Mouse (Mus musculus) cerebral cortex, adult 2 months (tissue): ENCODE measurements around the gene Arhgap18.

Experiments
- WGBS: fragments of 180-500 bp; shearing (Covaris S2); methylation state at CpG from one replicate; pipeline ENCODE4 v1.1.7; 2018; 5-methylcytosine and 5-hydroxymethylcytosine counted together

Gene Arhgap18

DNA sequence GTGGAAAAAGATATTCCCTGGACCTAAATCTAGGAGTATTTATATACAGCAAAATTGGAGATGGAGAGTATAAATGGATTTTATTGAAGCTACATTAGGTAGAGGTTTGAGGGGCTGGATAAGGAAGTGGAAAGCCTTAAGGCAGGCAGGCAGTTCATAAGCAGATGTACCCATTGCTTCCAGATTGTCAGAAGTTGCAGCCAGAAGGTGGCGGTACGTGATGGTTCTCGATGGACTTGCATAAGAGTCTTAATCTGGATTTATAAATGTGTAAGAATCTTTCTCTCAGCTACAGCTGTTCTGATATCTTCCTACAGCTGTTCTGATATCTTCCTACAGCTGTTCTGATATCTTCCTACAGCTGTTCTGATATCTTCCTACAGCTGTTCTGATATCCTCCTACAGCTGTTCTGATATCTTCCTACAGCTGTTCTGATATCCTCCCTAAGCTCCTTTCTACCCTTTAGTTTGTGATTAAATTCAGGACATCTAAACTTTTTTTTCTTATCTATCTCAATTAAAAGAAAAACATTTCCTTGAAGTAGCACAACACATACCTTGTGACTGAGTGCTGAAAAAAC lies 79.5 kb downstream of the Arhgap18 start:
- WGBS, result 87% methylated on average over 3 of the region's 3 CpGs

DNA sequence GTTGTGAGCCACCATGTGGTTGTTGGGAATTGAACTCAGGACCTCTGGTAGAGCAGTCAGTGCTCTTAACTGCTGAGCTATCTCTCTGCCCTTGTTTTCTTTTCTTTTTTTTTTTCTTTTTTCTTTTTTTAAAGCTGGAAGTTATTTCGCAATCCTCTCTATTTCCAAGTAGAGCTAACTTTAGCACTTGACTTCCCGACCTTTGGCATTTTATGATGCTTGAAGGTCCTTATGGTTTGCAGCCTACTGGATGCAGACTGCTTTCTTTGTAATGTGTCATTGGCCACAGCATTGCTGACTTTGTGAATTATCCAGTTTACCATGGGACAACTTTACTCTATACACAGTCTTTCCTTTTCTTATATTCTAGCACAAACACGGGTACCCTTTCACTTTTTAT lies 80.2 kb downstream of the Arhgap18 start:
- WGBS, result 96% methylated on average over 3 of the region's 3 CpGs

DNA sequence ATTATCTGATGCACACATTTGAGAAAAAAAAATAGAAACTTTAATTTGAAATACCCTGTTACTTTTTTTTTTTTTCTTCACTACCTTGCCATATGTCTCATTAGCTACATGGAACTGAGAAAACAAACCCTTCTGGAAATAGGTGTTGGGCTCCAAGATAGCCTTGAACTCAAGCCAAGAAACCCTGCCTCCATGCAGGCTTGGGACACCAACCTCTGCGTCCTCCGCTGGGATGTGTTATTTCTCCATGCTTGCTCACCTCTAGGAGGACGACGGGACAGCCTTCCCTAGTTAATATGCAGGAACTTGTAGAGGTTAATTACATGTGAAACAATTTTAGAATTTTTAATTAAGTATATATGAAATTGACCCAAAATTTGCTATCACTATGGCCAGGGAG lies 96.1 kb downstream of the Arhgap18 start:
- WGBS, result 91% methylated on average over 4 of the region's 4 CpGs

DNA sequence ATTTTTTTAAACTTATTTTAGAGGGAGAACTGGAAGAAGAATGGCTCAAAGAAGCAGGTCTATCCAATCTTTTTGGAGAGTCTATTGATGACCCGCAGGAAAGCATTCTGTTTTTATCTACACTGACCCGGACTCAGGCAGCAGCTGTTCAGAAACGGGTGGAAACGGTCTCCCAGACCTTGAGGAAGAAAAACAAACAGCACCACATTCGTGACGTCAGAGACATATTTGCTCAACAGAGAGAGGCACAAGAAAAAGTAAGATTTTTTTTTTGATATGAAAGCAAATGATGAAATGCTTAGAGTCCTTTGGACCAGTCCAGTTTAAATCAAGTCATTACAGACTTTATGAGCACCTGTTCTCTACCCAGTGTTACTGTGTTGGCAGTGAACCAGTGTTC lies 96.6 kb downstream of the Arhgap18 start:
- WGBS, result 68% methylated on average over 6 of the region's 6 CpGs

DNA sequence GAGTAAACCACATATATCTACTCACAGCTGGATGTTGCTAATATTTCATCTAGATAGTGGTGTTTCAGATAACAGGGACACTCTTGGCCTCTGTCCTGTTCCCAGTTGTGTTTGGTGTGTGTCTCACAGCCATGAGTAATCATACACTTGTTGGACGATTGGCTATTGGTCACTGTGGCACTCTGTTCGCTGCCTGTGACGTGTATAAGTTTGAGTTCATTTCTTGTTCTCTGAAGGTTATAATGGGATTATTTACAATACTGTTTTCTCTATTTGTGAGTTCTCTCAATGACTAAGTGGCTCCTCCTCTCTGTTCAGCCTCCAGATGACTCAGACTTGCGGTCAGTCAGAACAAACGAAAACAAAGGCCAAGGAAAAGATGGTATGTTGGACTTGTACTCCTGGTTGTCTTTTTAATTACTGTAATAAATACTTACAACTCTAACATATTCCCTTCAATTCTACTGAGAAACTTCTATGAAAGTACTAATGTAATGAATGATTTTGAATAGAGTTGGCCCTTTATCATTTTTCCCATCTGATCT lies 101.4 kb downstream of the Arhgap18 start:
- 89% methylated on average over 5 of the region's 5 CpGs for WGBS

DNA sequence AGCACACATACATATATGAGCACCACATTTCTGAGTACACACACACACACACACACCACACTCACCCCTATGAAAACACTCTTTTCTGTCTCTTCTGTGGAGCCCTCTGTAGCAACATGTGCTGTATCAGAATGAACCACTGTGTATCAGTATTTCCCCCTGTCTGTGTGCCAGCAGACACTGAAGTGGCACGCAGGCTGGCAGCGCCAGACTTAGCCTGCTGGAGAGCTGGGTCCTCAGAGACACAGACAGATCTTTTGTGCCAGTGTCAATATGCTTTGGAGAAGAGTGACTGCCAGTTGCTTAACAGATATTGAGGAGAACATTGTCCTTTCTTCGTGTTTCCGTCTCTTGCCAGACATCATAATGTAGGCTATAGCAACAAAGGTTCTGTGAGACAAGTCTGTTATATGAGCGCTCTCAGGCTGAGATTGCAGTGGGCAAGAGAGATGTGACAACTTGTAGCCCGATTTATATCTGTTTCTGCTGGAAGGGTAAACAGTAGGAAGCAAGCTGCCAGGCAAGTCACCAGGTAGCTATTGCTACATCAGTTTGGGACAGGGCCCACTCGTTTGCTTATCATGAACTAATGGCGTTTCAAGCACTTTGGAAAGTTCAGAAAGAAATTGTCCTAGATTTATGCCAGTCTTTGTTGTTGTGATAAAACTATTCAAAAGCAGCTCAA lies 102.8 kb downstream of the Arhgap18 start:
- 59% methylated on average over 8 of the region's 8 CpGs for WGBS

DNA sequence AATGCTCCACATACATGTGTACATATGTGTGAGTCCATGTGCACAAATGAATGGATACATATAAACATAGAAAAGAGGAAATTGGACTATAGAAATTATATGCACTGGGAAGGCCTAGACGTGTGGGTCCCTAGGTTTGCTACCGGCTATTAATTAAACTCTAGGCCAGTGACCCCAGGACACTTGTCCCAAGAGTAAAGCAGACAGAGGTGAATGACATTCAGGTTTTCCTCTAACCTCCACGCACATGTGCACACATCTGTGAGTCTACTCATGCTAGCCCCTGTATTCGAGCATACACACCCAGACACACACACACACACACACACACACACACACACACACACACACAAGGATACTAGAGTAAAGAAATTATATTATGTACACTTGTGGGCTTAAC lies 104.4 kb downstream of the Arhgap18 start:
- 90% methylated on average over 4 of the region's 4 CpGs for WGBS

DNA sequence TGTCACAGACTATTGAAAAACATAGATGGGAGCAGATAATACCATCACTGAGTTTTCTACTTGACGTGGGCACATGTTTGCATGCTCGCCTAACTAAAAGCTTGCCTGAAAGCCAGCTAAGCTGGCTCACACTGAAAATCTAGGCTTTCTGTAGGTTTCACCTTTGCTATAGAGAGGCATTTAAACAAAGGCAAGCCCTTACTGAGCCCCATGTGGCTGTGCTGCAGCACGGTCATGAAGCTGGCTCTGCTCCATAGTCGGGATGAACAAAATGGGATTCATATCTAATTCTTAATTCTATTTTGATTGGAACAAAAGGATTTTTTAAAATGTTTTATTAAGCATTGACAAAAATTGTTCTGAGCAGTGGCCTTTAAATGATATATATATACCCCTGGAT lies 105.3 kb downstream of the Arhgap18 start:
- WGBS, result 81% methylated on average over 4 of the region's 4 CpGs

DNA sequence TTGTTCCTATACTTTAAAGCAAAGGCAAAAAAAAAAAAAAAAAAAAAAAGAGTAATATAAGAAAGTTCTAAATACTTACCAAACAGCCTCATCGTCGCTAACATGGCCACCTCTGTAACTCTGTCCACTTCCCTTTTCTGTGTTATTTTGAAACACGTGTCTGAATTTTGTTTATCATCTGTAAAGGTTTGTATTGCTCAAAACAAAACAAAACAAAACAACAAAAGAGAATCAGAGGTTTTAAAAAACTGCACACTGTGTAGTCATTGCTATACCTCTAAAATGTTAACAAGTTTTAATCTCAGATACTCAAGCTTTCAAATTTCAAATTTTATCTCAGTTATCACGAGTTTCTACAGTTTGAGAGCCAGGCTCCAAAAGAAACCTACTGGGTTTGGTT lies 109.0 kb downstream of the Arhgap18 start:
- 91% methylated on average over 4 of the region's 4 CpGs for WGBS

DNA sequence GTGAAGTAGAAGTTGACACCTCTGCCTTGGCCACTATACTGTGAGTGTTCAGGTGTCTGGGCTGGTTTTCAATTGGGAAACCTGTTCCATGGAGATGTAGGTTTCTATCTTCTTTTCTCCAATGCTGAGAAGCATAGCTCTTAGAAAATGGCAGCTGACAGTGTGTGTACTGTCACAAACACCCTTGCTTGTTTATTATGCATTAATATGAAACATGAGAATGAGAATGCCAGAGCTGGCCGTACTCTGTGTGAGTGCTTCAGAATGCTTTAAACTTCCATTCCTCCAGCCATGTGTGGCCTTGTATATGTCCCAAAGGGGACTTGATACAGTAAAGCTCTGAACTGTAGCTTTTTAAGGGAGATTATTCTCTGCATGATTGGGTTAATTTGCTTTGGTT lies 110.8 kb downstream of the Arhgap18 start:
- 94% methylated on average over 1 of the region's 1 CpGs for WGBS

DNA sequence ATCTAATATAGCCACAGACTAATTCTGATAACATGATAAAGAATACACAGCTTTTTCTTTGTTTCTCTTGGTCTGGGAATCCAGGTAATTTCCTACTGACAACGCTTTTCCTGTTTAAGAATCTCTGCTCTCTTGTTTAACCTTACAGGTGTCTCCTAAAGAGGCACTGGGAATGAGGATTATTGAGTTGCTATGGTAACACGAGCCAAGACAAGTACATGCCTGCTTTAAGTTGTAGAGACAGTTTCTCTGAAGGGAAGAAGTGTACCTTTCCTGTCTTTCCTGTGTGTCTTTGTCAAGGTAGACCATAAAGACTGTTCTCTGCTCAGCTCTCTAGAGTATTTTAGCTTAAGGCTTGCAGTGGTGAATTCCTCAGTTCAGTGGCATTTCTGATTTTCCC lies 117.6 kb downstream of the Arhgap18 start:
- 71% methylated on average over 2 of the region's 2 CpGs for WGBS

DNA sequence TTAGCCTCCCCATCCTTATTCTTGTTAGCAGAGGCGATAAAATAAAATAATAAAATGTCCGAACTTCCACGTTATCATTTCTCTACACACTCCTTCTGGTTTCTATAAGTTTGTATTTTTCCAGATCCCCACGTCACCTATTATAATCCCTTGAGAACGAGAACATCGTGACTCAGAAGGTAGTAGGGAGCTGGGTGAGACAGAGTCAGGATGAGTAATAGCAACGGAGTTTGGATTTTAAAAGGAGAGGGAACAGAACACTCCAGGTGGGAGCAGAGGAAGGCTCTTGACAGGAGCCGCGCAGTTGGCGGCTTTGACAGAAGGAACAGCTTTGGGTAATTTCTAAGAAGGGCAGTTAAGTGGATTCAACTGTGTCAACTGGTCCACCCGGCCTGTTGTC lies 124.1 kb downstream of the Arhgap18 start:
- 71% methylated on average over 11 of the region's 11 CpGs for WGBS

DNA sequence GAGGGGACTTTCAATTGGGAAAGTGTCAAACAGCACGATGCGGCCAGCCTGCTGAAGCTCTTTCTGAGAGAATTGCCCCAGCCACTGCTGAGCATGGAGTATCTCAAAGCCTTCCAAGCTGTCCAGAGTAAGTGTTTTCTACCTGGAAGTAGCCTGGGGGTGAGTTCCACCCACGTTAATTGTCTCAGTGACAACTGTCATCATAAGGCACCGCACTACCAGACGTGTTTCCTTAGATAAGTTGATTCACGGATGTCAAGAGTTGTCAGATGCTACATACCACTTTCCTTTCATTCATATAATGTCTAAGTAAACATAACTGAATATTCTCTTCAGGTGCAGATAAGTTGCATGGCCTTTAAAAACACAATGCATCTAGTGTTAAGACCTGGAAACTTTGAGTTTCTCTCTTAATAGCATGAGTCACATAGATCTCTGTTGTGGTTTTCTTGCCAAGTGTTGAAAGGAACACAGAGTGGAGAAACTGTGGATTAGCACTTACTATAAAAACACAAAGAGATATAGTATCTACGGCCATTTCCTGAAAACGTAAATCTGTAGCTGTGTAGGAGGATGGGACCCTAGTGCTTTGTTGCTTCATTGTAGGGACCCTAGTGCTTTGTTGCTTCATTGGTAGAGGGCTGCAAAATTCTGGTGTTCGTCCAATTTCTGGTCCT lies 125.8 kb downstream of the Arhgap18 start:
- WGBS, result 88% methylated on average over 9 of the region's 9 CpGs

DNA sequence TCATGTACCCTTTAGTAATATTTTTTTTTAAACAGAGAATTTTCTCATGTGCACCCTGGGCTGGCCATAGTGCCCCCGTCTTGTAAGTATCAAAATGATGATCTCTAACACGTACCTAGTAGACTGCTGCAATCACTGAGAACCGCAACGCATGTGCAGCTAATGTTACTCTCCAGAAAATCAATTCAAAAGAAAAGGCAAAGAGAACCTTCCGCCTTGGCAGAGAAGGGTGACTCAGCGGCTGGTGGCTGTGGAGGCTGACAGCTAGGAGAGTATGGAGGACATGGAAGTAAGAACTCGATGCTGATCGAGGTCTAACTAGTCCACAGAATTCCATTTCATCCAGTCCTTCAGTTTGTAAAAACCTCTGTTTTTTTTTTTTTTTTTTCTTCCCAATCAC lies 131.7 kb downstream of the Arhgap18 start:
- 50% methylated on average over 8 of the region's 8 CpGs for WGBS

DNA sequence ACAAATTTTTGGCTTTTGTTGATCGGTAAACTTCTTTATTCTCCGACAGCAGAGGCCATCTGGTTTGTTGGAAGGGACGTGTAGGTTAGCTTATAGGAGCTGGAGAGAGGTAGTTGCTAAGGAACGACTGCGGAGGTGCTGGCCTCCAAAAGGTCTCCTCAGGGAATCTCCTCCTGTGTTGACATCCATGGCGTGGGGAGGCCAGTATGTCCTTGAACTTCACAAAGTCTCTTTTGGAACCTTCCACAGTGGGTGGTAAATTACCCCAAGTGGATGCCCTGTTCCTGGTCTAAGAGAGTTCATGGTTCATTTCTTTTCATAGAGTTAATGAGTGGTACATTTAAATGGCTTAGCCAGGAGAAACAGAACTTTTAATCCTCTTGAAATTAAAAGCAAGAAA lies 136.0 kb downstream of the Arhgap18 start:
- 58% methylated on average over 6 of the region's 6 CpGs for WGBS

DNA sequence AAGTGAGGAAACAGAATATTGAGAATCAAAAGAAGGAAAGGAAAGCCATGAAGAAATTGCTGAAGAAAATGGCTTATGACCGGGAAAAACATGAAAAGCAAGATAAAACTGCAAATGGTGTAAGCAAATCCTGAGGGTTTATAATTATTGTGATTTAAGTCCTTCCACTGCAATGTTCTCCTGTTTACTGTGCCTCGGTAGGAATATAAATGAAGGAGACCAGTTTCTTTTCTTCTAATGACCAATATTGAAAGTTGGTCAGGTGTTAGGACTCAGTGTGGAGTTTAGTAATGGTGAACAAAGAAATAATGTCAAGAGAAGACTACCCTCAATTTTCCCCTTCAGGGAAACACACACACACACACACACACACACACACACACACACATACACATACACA lies 136.5 kb downstream of the Arhgap18 start:
- 64% methylated on average over 2 of the region's 2 CpGs for WGBS

DNA sequence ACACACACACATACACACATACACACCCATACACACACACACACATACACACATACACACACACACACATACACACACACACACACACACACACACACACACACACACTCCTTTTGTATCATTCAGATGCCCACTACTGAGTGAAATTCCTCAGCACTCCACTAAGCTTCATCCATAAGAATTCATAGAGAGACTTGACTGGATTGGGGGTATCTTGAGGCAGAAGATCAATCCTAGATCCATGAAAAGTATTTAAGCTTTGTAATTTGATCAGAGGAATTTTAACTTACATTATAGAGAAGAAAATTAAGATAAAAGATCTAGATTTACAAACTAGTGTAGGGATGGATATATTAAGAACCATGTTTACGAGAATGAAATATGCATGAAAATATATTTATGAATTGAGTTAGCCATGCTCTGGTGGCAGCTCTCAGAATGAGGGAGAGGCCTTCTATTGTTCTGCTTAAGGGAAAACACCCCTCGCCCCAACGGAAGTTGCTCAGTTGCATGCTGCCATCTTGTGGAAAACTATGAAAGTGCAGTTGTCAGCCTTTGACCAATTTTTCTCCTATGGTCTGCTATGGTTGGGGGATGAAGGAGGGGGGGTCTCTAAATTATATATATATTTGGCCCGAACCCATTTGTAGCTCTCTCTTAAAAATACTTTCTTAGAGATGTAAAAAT lies 137.2 kb downstream of the Arhgap18 start:
- 2% methylated on average over 4 of the region's 4 CpGs for WGBS

DNA sequence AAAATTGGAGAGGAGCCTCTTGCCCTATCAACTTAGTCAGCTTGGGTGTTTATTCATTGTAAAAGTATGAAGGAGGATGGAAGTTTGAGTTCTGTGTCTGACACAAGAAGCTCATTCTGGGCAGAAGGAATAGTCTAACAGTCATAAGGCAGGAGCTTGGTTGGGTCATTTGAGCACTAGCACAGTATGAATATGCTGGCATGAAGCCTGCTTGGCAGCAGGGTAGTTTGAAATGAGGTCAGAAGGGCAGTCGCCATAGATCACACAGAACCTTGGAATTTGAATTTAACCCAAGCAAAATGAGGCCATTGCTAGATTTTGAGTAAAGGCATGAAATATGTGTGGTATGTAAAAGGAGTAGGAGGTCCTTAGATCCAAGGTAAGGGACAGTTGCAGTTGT lies 139.9 kb downstream of the Arhgap18 start:
- 73% methylated on average over 1 of the region's 1 CpGs for WGBS

DNA sequence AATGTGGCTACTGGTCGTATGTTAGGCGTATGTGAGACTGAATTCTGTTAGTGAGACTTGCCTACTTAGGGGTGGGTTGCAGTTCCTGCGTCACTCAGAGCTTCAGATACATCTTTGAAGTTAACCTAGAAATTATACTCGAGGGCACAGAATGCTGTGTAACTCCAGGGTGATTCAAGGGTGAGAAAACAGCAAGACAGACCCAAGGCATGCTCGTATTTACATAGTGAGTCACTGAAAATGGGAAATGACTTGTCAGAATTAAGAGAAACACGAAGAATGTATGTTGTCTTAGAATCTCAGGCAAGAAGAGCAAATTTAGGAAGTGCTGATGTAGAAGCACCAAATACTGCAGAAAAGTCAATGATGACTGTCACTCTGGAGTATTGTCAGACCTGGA lies 142.5 kb downstream of the Arhgap18 start:
- 65% methylated on average over 6 of the region's 6 CpGs for WGBS

DNA sequence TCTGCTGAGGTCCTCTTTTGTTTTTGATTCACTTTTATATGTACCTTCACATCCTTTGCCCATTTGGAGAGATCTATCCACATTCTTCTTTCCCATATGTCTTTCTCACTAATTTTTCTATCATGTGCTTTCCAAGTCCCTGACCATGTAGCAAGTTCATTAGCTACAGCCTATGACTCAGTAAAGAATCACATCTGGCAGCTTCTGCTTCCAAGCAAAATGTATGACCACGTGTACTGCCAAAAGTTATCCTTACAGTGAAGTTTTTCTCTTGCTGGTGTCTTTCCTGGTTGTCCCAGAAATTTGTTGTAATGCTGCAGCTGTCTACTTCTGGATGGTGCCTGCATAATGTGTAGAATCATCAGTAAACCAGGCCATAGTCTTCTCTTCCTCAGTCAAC lies 147.2 kb downstream of the Arhgap18 start:
- 81% methylated on average over 1 of the region's 1 CpGs for WGBS

DNA sequence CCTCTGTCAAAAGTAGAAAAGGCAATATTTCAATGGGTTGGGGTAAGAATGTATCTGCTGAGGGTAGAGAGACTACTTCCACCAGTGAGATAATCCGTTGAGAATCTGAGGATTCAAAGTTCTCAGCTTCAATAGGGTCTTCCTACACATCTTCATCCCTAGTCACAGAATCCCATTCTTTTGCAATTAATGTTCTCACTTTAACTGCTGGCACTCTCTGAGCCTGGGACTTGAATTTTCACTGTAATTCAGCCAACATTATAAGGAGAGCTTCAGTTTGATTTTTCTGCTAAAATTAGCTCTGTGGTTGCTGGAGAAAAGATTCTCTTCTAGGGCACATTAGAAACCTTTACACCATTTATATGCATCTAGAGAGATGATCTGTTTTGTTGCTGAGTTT lies 150.6 kb downstream of the Arhgap18 start:
- 53% methylated on average over 1 of the region's 1 CpGs for WGBS

DNA sequence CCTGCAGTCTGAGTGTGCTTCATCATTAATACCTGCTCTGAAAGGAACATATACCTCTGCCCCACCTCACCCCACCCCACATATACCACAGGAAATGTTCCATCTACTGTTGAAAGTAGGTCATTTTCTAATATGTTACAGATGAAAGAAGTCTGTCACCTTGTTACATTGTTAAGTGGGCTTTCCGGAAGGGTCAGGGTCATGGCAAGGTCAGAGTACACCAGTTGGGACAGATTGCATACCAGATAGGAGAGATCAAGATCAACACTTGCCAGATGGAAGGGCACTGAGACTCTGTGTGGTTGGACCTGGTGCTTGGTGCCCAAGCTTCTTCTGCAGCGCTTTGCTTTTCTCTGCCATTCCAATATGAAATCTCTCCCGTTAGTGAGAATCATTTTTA lies 158.0 kb downstream of the Arhgap18 start:
- WGBS, result 86% methylated on average over 3 of the region's 3 CpGs
